Mouse (Mus musculus): ENCODE data around the gene Rbpjl.

GRCm38 (mm10) chr2:164430697-164431096, 27.8 kb downstream of the Rbpjl start:
- TF ChIP-seq CTCF (IDR thresholded peaks at IDR 0.05; ENCODE audit: extremely low read depth, insufficient read length, insufficient replicate concordance, low read depth, low read length) (no peak), POLR2A (IDR thresholded peaks at IDR 0.05; ENCODE audit: low read depth, low read length) (no peak)
